Mouse (Mus musculus): ENCODE measurements at regions not wholly inside any gene's neighbourhood (a gene's known extent, or its start where the extent isn't known, plus 50 kb on each side); places are given as distances from the start of the nearest gene placed in this dataset.

- Histone ChIP-seq H3K9ac (replicated peaks) (no peak overlapping the region), H3K27me3 (no peaks in the 10 kb centered on the region), H3K27ac (replicated peaks) (no peak overlapping the region), H3K4me3 (no peak overlapping the region), H3K4me1 (0 out of 2 replicates have a peak, but pooled peaks cover 2% of the 10 kb centered on the region), H3K36me3 (no peaks in the 10 kb centered on the region), H3K4me2 (replicated peaks) (no peak overlapping the region), H3K9me3 (no peaks in the 10 kb centered on the region)
- peak; percentile 63 for ATAC-seq (replicated peaks)
- 26% methylated on average over 3 of the region's 3 CpGs for WGBS
These were observed 1568.4 kb downstream of the Pla2g4a start for GRCm38 (mm10) chr1:148392673-148393072.

All from forebrain, embryonic 15.5 days (tissue).